Mouse (Mus musculus) retina, adult 2 months (tissue): ENCODE results near the gene Gli2.

Experiments used
- DNase-seq: peaks from one replicate; pipeline ENCODE4 v3.0.0-alpha.2; 2012; ENCODE audit warnings: low read depth, low spot score

Gene Gli2

DNA sequence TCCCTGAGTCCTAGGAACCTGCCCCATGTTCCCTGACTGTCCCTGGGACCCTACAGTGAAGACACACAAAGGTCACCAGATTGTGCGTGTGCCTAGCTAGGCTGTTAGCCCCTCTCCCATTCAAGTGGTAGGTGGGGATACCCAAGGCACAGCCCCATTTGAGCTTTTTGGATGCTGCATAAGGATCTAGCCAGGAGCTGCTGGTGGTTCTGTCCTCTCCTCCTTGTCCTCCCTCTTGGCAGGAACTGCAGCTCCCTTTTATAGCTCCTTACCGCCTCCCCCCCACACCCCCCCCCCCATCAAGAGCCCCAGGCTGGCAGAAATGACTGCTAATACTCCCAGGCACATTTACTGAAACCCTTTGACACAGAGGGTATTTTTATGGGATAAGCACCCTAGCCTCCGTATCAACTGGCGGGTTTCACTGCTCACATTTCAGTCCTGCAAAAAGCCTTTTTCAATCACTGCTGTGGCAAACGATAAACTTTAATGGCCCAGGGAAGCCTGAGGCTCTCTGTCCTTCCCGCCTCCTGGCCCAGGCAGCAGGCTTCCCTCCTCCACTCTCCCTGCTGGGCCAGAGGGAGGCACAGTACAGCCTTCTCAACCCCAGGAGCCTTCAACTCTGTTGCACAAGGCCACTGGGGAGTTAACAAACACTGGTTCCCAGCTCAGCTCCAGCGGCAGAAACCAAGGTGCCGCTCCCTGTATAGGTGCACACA, 151.4 kb downstream of the Gli2 start:
- no peak for DNase-seq

DNA sequence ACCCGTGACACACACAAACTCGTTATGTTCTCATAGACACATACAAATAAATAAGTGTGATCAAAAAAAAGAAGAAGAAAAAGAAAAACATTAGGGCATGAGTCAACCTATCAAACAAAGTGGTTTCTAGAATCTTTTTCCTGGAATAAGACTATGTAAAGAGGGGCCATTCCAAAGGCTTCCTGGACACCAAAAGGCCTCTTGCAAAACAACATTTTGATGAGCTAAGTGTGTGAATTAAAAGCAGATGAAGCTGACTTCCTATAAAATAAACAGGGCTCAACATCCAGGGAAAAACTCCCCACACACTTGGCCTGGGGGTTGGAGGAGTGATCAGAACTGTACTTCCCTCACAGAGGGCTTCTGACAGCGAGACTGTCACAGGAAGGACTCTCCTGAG, 155.1 kb downstream of the Gli2 start:
- no peak for DNase-seq

DNA sequence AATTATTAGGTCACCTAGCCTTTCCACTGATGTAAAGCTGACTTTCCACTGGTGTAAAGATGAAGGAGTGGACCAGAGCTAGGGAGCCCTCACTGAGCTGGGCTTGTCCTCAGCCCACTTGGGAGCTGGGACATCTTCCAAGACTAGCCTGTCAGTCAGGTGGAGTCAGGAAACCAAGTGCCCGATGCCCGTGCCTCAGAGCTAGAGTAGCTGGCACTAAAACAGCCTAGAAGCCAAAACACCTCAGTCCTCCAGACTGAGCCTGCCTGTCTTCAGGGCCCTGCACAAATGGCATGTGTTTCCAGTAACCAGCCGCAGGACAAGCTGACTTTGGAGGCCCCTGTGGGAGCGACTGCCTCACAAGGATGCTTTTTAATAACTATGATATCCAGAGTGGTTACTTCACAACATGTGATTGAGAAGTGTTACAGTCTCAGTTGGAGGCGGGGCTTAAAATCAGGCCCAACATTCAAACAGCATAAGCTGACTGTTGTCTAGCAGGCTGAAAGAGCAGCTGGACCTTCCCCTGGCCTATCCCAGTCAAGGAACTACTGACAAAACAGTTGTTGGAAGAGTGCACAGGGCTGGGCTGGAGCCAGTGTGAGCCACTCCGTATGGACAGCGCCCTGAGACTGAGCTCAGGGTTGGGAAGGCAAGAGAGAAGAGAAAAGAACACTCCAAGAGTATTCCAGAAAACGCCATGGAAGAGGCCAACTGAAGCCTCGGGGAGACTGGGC, 158.2 kb downstream of the Gli2 start:
- DNase-seq, result no peak

DNA sequence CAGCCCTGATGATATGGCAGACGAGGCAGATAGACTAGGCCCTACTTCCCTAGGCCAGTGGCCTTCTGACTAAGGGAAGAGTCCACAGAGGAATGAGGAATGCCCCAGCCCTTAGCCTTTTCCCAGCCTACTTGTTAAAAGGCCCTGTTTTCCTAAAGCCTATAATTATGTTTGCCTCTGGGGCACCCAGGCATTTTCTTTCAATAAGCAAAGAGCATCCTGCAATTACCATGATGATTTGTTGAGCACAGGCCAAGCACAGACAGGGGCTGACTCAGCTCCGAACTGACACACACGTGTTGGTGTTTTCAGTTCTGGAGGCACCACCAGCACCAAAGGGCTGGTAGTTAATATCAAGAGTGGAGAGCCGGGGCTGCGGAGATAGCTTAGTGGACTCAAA, 162.0 kb downstream of the Gli2 start:
- no peak for DNase-seq

DNA sequence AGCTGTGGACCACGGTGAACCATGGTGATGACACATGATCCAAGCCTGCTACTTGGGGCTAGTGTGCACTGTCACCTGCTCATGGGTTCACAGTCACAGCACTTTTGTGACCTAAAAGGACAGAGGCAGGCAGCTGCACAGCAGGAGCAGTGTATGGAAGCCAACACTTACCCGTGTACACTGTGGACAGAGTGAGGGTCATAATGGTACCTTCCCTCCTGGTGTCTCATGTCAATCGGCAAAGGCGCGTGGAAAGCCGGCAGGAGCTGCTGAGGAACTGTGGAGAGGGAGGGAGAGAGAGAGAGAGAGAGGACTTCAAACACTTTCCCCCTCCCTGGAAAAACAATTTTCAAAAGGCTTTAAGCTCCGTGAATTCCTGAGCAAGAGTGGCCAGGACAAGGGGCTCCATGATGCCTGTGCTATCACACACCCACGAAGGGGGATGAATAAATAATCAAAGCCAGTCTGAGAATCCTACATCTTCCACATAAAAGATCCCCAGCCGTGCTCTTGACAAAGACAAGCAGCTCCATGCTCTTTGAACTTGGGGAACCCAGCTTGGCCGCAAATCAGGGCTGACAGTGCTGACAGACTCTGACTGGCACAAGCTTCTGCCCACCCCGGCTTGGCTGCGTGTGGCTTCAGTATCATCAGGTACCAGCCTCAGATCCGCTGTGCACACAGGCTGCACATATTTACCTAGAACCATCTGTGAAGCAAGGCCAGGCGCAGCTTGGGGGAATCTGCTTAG, 163.1 kb downstream of the Gli2 start:
- DNase-seq, result no peak

DNA sequence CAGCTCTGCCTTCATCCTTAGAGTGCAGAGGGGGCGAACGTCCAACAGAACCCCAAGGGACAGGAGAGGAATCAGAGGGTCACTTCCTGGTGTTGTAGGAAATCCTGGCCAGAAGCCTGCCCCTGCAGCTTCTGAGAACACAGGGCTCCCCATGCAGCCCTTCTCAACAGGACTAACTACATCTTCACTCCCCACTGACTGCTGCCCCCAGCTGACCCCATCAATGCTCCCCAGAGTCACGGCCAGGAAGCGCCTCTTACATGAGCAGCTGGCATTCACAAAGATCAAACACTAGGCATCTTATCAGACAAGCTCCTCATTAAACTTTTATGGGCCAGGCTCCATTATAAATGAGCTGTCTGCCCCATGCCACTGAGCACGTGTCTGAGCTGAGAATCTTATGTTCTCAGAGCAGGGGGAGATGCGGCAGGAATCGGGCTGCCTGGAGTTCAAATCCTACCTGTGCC, 172.6 kb downstream of the Gli2 start:
- no peak for DNase-seq

DNA sequence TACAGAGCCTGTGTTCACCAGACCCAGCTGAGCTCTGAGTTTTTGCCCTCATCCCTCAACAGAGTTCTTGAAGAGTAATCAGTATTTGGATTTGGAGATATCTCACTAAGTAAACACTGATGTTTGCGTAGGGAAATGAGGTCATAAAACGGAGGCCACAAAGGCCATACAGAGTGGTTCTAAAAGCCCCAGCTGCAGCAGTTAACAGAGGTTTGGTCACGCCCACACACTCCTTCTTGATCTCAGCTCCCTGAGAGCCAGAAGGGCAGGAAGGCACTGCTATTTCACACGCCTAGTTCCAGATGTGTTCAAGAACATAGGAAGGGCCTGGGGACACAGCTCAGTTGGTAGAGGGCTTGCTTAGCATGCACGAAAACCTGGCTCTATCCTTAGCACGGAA, 175.1 kb downstream of the Gli2 start:
- DNase-seq, result no peak

DNA sequence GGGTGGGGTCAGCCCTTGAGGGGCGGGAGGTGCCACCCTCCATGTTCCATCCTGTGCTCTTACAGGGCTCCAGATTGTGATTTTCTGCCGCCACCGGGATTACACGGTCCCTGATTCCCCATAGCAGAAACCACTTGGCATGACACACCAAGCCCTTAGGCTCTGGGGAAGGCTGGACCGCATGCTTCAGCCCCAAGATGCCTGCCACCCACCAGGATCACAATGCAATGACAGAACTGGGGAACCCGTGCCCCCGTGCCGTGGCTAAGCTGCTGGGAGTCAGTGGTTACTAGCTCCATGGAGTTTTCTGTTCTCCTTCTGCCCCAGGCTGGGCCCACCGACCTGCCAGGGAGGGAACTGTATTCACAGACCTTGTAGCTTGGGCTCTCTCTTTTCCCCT, 178.2 kb downstream of the Gli2 start:
- no peak for DNase-seq

DNA sequence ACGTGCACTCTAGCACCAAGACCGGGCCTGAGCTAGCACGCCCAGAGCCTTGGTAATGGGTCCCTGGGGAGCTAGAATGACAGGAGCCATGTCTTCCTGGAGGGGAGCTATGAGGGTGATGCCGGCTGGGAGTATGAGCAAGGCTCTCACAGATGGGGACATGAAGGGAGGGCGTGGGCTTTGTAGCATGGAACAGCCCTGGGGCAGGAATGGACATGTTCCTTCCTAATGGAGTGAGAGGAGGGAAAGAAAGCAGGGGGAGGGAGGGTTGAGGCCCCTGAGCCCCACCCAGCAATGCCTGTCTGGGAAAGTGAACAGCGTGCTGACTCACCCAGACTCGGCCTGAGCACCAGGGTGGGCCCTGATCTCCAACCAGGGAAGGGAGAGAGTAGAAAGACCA, 179.9 kb downstream of the Gli2 start:
- no peak for DNase-seq

DNA sequence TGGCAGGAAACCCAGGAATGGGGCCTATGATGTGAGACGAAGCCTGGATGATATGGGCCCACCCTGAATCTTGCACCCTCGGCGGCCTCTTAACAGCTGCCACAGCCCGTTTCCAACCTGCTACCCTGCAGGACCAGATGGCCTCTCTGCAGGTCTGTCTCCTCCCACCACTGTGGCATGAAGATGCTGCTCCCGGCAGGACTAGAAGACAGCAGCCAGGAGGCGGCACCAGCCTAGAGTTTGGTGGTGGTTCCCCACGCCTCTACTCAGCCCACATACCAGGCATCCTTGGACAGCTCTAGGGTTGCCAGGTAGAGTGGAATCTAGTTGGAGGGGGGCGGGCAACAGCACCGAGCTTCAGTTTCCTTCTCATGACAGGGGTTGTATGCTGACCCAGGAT, 188.7 kb downstream of the Gli2 start:
- DNase-seq, result no peak

DNA sequence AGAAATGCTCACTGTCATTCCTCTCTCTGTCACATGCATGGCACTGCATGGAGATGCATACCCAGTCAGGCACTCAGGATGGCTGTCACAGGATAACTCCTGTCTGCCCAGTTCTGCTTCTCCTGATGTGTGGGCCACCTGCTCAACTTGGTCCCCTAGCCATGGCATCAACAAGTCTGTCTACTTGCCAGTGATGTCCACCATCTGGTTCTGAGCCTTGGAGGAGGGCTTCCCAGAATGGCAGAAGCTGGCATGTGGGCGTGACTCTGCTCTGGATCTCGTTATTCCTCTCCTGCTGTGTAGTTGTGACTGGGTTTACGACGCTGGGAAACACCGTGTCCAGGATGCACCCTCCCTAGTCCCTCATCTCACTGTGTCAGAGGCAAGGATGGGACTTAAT, 189.4 kb downstream of the Gli2 start:
- no peak for DNase-seq

DNA sequence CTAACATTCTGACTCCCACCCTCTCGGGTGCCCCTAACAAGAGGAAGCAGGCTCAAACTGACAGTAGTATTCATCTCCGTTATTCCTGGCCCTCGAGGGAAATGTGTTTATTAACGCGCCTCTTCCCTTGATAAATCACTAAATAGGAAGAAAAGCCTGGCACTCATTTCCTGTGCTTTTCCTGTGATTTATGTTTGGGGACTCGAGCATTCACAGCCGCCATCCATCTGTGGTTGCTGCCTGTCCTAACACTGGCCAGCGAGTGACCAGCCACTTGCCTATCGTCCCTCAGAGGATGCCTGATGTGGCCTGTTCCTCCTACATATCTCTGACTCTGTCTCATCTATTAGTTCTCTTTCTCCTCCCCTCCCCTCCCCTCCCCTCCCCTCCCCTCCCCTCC, 195.3 kb downstream of the Gli2 start:
- no peak for DNase-seq

DNA sequence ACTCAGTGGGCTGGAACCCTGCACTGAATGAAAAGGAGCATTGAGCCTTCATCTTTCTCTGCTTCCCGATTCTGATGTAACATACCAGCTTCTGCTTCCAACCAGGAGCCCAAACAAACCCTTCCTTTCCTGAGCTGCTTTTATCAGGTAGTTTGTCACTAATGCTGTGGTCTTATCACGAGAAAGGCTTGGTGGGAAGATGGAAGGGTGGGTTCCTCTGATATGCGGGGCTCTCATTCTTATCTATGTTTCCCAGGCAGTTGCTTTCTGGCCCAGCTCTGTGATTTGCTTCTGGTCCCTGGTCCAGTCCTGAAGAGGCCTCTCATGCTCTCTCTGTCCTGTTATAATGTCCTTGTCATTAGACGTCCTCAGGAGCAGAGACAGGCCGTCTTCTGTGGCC, 222.8 kb downstream of the Gli2 start:
- DNase-seq, result no peak

DNA sequence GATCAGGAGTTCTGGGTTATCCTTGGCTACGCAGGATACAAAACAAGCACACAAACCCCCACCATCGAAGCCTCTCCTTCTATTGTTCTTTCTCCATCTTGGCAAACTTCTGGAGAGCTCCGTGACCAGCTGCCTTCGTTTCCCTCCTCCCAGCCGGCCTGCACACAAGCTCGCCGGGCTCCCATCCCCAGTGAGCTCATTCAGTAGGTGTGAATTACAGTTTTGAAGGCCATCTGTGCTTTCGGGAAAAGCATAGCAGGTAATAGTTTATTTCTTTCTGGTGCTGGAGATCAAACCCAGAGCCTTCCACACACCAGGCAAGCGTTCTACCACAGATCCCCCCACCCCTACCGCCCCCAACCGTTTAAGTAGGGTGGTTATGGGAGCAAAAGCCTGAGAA, 226.8 kb downstream of the Gli2 start:
- no peak for DNase-seq

DNA sequence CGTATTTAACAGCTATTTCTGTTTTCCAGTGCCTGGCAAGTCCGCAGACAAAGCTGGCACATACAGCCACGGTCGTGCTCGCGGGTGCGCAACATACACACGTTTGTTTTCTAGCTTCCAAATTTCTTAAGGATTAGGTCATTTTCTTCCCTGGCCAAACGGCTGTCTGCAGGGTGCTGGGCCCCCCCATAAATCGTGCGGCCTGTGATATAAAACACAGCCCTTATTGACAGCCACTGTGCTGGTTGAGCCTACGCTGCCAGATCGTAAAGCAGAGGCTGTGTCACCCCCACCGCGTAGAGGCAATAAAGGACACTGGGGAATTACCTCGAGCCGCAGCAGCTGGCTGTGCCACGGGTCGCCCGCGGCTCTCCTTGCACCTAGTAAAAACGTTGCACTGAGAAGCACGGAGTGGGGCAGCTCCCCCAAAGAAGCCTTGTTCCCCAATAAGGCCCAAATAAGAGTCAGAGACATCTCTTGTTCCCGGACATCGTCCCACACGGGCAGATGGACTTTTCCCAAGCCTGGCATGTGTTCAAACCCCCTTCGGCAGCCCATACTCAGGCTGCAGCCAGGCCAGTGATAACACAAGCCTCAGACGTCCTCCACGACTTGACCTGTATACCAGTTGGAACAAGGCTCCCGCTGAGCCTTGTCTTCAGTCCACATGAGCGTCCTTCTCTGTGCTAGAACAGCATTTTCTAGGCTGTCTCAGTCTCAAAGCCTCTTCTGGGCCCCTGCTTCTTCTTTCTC, 227.8 kb downstream of the Gli2 start:
- no peak for DNase-seq

DNA sequence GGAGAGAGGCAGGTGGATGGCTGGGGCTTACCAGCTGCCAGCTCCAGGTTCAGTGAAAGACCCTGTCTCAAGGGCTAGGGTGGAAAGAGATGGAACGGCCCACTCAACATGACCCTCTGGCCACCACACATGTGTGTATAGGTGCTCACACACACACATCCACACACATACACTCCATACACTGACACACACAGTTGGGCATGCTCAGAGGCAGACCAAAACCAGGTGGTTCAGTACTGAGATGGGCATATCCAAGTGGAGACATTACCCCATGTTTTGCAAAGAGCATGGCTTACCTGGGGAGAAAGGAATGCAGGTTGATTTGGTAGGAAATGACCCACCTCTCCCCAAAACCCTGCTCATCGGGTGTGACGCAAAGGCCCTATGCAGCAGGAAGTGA, 228.4 kb downstream of the Gli2 start:
- no peak for DNase-seq

DNA sequence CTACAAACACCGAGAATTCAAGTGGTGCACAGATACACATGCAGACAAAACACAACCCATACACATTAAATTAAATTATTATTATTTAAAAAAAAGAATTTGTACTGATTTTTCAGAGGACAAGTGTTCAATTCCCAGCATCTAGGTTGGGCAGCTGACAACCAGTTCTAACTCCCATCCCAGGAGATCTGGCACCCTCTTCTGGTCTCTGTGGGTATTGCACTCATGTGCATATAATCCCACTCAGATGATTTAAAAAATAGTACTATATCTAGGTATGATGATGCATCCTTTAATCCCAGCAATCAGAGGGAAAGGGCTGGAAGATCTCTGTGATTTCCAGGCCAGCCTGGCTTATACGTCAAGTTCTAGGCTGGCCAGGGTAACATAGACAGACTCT, 231.2 kb downstream of the Gli2 start:
- no peak for DNase-seq

DNA sequence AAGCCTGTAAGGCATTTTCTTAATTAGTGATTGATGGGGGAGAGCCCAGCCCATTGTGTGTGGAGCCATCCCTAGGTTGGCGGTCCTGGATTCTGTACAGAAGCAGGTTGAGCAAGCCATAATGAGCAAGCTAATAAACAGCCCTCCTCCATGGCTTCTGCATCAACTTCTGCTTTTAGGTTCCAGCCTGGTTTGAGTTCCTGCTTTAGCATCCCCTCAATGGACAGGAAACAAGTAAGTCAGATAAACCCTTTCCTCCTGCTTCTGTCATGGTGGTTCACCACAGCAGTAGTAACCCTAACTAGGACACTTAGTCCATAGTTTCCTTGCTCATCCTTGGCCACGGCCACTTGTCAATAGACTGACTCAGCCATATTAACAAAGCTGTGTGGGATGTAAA, 238.4 kb downstream of the Gli2 start:
- no peak for DNase-seq

DNA sequence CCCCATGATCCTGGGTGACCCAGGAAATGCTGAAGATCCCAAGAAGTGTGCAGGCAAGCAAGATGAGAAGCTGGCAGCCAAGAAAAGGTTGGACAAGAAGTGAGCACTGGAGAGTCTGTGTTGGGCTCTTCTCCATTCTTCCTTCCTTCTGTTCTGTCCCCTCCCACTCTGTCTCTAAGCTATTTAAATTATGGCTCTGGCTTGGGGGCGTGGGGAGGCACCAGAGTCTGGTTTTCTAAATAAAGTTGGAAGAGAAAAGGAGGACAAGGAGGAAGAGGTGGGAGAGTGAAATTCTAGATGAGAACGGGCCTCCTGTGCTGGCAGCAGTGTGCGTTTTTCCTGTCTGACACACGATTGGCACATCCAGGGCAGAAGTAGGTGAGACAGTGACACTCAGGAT, 243.1 kb downstream of the Gli2 start:
- DNase-seq, result no peak

DNA sequence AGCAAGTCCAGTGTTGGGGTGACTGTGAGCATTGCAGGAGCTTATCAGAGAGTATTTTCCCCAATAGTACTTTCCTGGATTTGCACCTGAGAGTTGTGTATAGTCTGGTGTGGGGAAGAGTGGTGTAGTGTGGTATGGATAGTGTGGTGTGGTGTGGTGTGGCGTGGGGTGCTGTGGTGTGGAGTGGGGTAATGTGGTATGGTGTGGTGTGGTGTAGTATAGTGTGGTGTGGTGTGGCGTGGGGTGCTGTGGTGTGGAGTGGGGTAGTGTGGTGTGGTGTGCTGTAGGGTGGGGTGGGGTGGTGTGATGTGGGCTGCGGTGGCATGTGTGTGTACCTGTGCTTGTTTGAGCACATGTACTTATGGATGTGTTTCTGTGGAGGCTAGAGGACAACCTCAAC, 246.7 kb downstream of the Gli2 start:
- no peak for DNase-seq

DNA sequence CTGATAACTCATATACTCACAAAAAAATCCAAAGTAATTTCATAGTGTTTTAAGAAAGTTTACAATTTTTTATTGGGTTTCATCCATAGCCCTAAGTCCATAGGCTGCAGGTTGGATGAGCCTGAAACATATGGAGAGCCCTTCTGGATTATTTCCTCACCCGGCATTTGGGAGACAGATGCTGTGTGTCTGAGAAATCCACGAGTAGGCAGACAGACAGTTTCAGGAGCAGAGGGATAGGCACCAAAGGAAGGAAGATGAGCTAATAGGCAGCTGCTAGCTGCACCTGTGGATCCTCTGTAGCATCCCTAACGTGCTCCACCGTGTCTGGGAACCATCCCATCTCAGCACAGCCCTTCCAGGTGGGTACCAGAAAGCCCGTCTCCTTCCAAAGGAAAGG, 251.3 kb downstream of the Gli2 start:
- no peak for DNase-seq
